Mouse (Mus musculus) ovary, adult 18-20 months (tissue): ENCODE results near the gene Wdr86.

ENCODE experiments used
- DNase-seq: peaks from one replicate; pipeline ENCODE4 v3.0.0; 2022; ENCODE audit warnings: low spot score, mixed read lengths

Gene Wdr86

DNA sequence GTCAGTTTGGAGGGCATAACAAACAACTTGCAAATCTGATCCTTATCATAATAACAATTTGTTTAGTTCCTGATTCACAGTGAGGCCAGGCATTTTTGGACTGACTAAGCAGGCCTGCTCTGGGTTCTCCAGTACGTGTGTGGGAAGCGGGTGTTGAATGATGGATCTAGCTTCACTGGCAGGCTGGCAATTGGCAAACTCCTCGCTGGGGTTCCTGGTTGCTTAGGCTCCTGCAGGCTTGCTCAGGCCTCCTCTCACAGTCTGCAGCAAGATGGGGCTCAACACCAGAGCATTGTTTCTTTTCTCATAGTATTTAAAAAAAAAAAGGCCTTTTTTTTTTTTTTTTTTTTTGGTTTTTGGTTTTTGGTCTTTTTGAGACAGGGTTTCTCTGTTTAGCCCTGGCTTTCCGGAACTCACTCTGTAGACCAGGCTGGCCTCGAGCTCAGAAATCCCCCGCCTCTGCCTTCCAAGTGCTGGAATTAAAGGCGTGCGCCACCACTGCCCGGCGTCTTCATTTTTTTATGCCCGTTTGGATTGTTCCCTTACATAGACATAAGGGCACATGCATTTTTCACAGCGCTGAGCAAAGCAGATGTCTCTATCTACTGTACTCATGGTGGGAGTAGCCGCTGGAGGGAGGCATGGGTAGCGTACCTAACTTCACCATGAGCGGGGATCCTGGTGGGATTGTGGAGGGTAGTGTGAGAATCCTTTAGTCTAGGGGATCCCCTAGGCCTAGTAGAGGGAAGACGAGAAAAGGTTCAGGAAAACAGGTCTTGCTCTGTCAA lies 45.8 kb downstream of the Wdr86 start:
- peak; percentile 26 for DNase-seq

DNA sequence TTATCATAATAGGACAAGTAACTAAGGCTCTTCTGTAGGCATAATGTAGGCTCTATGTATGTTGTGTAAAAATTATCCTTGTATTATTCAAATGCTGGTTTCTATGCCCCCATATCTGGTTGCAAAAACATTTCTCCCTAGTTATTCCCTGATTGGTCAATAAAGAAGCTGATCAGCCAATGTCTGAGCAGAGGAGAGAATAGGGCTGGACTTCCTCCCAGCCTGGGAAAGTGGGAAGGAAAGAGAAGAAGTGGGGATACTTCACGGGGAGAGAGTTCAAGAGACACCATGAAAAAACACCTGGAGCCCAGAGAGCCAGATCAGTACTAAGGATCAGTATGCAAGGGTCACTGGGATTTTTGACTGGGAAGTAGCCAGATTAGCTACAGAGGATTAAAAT lies 49.1 kb downstream of the Wdr86 start:
- no peak for DNase-seq

DNA sequence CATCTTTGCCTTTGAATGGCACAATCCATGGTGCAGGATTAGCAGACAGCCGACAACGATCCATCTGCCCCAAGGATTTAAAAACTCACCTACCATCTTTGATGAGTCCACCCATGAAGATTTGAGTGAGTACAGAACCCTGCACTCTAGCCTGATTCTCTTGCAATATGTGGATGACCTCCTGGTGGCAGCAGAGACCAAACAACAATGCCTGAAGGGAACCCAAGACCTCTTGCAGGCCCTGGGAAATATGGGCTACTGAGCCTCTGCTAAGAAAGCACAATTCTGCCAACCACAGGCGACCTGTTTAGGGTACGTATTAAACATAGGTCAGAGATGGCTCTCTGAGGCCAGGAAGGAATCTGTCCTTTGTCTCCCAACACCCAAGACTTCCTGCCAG lies 56.3 kb downstream of the Wdr86 start:
- peak; percentile 43 for DNase-seq
